Mouse (Mus musculus) bone marrow, adult 2 months (tissue): ENCODE measurements around the gene Mrpl4.

ENCODE experiments used
- CTCF ChIP-seq: fragments of 200-500 bp; IDR thresholded peaks from 2 replicates; pipeline ENCODE4 v1.5.1; 2011; ENCODE audit warnings: low read length, control low read depth; ENCODE audit not compliant: control insufficient read depth, insufficient read depth
- POLR2A ChIP-seq: fragments of 200-500 bp; IDR thresholded peaks from 2 replicates; pipeline ENCODE4 v1.6.1; 2011; ENCODE audit warnings: low read depth, mild to moderate bottlenecking, control low read depth, low read length, borderline replicate concordance; ENCODE audit not compliant: control insufficient read depth

DNA sequence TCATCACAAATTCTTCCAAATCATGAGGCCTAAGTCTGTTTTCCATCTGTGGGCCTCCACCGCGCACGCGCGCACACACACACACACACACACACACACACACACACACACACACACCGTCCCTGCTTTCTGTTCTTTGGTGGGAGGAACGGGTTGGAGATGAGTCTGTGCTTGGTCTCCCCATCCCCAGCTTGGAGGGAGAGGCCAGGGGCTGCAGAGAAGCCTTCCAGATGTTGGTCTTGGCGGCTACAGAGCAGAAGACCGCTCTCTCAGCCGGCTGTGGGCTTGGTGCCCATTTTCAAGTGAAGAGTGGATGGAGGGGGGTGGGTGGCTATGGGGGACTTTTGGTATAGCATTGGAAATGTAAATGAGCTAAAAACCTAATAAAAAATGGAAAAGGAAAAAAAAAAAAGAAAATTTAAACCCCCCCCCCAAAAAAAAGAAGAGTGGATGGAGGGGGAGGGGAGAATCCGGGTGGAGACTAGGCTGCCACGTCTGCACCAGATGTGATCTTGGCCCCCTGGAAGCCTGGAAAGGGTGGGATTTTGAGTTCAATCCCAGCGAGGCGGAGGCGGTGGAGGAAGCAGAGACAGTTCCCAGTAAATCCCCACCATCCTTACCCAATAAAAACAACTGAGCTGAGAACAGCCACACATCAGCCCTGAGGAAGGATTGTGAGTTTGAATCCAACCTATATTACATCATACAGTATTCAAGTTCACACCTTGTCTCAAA, 15.4 kb upstream of the Mrpl4 start:
- no peak for TF ChIP-seq CTCF
- no peak for TF ChIP-seq POLR2A
